Comparison of ENCODE assay signal across 8 mouse cellular contexts in the genomic region with DNA sequence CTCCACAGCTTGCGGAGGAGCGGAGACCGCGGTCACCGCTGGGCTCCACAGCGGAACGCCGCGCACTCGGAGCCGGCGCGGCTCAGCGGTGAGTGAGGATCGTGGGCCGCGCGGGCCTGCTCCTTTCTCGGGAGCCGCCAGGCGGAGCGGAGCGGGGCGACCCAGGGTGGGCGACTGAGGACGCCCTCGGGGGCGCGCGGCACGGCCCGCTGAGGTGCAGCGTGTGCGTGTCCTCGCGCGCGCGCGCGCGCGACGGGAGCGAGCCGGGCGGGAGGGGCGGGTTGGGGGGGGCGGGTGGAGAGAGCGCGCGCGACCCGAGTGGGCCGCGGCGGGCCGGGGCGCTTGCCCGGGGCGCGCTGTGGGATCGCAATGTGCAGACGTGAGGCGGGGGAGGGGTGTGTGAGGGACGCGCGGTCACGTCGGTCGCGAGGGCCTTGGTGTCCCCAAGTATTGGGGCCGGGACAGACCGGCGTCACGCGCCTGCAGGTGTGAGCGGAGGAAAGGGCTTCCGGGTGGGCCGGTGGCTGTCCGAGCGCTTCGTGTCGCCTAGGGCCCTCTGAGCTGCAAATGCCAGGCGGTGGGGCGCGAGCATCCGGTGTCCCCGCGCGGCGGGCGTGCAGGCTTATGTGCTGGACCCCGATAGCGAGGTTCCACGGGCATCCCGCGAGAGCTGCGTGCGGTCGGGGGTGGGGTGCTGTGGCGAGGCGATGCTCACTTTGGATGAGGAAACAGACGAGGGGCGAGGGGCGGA. TPM values are rescaled to one million over a fixed set of nuclear protein-coding genes. Genes with fewer than 3 reads are reported as not detected.
DNase-seq lines count a peak whose midpoint lies in the region; ATAC-seq lines count a peak whose summit lies in the region.

No protein-coding gene starts in this region.

- ATAC-seq in embryonic facial prominence, embryonic 15.5 days (ENCODE audit: insufficient number of reproducible peaks, low FRiP score, low TSS enrichment, low read depth), result peak; percentile 13; the same call in 1 of the 2 replicates
- peak; percentile 14 for ATAC-seq in liver, embryonic 12.5 days
- peak; percentile 11; the same call in 1 of the 2 replicates for ATAC-seq in stomach, embryonic 14.5 days (ENCODE audit: insufficient number of reproducible peaks, insufficient read depth, low FRiP score, low read depth)

- peak overlapping the region; percentile 91 for H3K4me2 ChIP-seq in embryonic facial prominence, embryonic 15.5 days (replicated peaks)
- H3K4me2 ChIP-seq in liver, embryonic 12.5 days, result peak overlapping the region; percentile 91
- peak overlapping the region; percentile 83 for H3K4me2 ChIP-seq in stomach, embryonic 14.5 days (replicated peaks; ENCODE audit: low read depth, low read length)

- peaks cover 25% of the 10 kb centered on the region for H3K4me1 ChIP-seq in embryonic facial prominence, embryonic 15.5 days
- H3K4me1 ChIP-seq in liver, embryonic 12.5 days, result peaks cover 27% of the 10 kb centered on the region
- peaks cover 17% of the 10 kb centered on the region for H3K4me1 ChIP-seq in stomach, embryonic 14.5 days (ENCODE audit: control insufficient read depth, insufficient read depth, low read length)

- H3K27ac ChIP-seq in embryonic facial prominence, embryonic 15.5 days (replicated peaks), result peak overlapping the region; percentile 92
- H3K27ac ChIP-seq in liver, embryonic 12.5 days, result peak overlapping the region; percentile 85
- peak overlapping the region; percentile 84 for H3K27ac ChIP-seq in stomach, embryonic 14.5 days (ENCODE audit: low read length)

- H3K36me3 ChIP-seq in embryonic facial prominence, embryonic 15.5 days, result no peaks in the 10 kb centered on the region
- H3K36me3 ChIP-seq in liver, embryonic 12.5 days, result no peaks in the 10 kb centered on the region
- H3K36me3 ChIP-seq in stomach, embryonic 14.5 days (ENCODE audit: control insufficient read depth, insufficient read depth, low read length), result no peaks in the 10 kb centered on the region

- no peaks in the 10 kb centered on the region for H3K9me3 ChIP-seq in embryonic facial prominence, embryonic 15.5 days (replicated peaks)
- H3K9me3 ChIP-seq in liver, embryonic 12.5 days (replicated peaks), result no peaks in the 10 kb centered on the region
- no peaks in the 10 kb centered on the region for H3K9me3 ChIP-seq in stomach, embryonic 14.5 days (ENCODE audit: control insufficient read depth, low read depth, low read length)

- peak overlapping the region; percentile 99 for H3K4me3 ChIP-seq in embryonic facial prominence, embryonic 15.5 days (replicated peaks)
- peak overlapping the region; percentile 100 for H3K4me3 ChIP-seq in liver, embryonic 12.5 days
- peak overlapping the region; percentile 94 for H3K4me3 ChIP-seq in stomach, embryonic 14.5 days (ENCODE audit: low read depth, low read length)

- H3K9ac ChIP-seq in embryonic facial prominence, embryonic 15.5 days, result peak overlapping the region; percentile 87
- peak overlapping the region; percentile 93 for H3K9ac ChIP-seq in liver, embryonic 12.5 days
- H3K9ac ChIP-seq in stomach, embryonic 14.5 days (replicated peaks; ENCODE audit: low read depth, low read length), result peak overlapping the region; percentile 85

- peak; percentile 71 to 75 for DNase-seq in B cell, adult 2 months
- peak; percentile 50 for DNase-seq in adrenal gland, postnatal 25 days
- DNase-seq in heart, adult 9 months (ENCODE audit: low spot score in 2 of 2), result peak; percentile 43 to 50
- peak; percentile 35 for DNase-seq in kidney, adult 9 months
- DNase-seq in naive thymus-derived CD4-positive, alpha-beta T cell, adult 2 months (ENCODE audit: low read depth), result peak; percentile 72

- WGBS in embryonic facial prominence, embryonic 15.5 days, result under 1% methylated on average over 84 of the region's 106 CpGs
- WGBS in liver, embryonic 12.5 days (ENCODE audit: insufficient replicate concordance), result under 1% methylated on average over 99 of the region's 106 CpGs
- under 1% methylated on average over 102 of the region's 106 CpGs for WGBS in stomach, embryonic 14.5 days

- no peaks in the 10 kb centered on the region for H3K27me3 ChIP-seq in embryonic facial prominence, embryonic 15.5 days
- H3K27me3 ChIP-seq in liver, embryonic 12.5 days (replicated peaks), result no peaks in the 10 kb centered on the region; the same call in 1 of the 2 replicates
- no peaks in the 10 kb centered on the region for H3K27me3 ChIP-seq in stomach, embryonic 14.5 days (ENCODE audit: control insufficient read depth, insufficient read depth, low read length)

RNA-seq across cellular contexts. Expression of a gene that starts 0.5 kb away (rescaled TPM):
- 75.0 and 83.4 TPM in 2 replicates for total RNA-seq in adrenal gland, postnatal 25 days (2021)
- 23.9 and 28.3 TPM in 2 replicates for polyA plus RNA-seq in embryonic facial prominence, embryonic 15.5 days (2015; fragmentation: Nextera tagmentation; extraction: Ambion mirVana)
- 32.2 and 33.0 TPM in 2 replicates for polyA plus RNA-seq in liver, embryonic 12.5 days (2016; fragmentation: Nextera tagmentation; extraction: Ambion mirVana)
- 25.5 and 28.7 TPM in 2 replicates for polyA plus RNA-seq in stomach, embryonic 14.5 days (2014; fragmentation: Nextera tagmentation; extraction: Ambion mirVana)

RNA-seq across cellular contexts. Expression of a gene that starts 39.9 kb away (rescaled TPM):
- total RNA-seq in adrenal gland, postnatal 25 days (2021), result 0.15 TPM in 1 of 2 replicates, not detected in the other
- 8.4 and 9.0 TPM in 2 replicates for polyA plus RNA-seq in embryonic facial prominence, embryonic 15.5 days (2015; fragmentation: Nextera tagmentation; extraction: Ambion mirVana)
- polyA plus RNA-seq in liver, embryonic 12.5 days (2016; fragmentation: Nextera tagmentation; extraction: Ambion mirVana), result 0.41 and 0.42 TPM in 2 replicates
- 6.9 and 9.3 TPM in 2 replicates for polyA plus RNA-seq in stomach, embryonic 14.5 days (2014; fragmentation: Nextera tagmentation; extraction: Ambion mirVana)

Comparison
In these comparisons a context has a peak if more than half of its experiments do, and no peak if none do; other contexts are left out.
1. Peak in every context shown above with its lines: DNase-seq, ATAC-seq, H3K4me3 ChIP-seq and H3K27ac ChIP-seq.